Mouse (Mus musculus): ENCODE results near the gene Kbtbd3.

GRCm38 (mm10) chr9:4376640-4377120 lies 67.0 kb downstream of the Kbtbd3 start:
- TF ChIP-seq GATA1 (IDR thresholded peaks at IDR 0.05; ENCODE audit: borderline replicate concordance, low read length) (no peak), CTCF (IDR thresholded peaks at IDR 0.05; ENCODE audit: low read depth, low read length) (no peak), GATA2 (IDR thresholded peaks at IDR 0.05; ENCODE audit: borderline replicate concordance, low read depth, low read length) (no peak)
